Comparison of ENCODE assay signal across 1 mouse cellular context in the genomic region with DNA sequence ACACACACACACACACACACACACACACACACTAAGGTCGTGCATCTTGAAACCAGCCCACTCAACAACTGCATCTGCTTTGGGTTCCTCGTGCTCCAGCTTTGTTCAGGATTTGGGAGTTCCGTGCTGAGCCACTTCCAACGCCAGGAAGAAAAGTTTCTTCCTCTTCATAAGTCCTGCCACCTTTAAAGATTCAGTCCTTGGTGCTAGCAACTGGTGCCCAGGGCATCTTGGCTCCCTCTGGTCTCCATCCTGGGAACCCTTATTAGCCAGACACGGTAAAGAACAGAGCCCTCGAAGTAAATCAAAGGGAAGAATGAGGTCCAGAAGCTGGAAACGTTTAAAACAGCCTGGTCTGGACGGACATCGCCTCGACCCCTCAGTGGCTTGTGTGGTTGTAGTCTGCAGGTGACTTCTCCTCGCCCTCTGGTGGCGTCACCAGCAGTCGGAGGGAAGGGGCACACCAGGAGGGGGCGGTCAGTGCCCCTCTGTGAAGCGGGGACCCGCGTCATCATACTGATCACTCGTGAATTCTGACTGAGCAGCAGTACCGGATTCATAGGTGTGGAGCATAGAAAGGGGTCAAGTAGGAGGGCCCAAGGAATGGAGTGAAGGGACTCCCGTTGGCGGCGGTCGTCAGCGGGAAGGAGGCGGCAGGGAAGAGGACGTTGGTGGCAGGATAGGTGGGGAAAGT.
TF ChIP-seq lines count a peak whose summit lies in the region.

No protein-coding gene starts in this region.

TF ChIP-seq in MEL, 35 proteins besides CTCF, POLR2A, EP300 and RAD21 (continued from another document):
- TF ChIP-seq MAZ (IDR thresholded peaks at IDR 0.05; ENCODE audit: low read depth, low read length), result 0 out of 2 replicates have a peak, but pooled peaks have one; percentile 47
